Mouse (Mus musculus) midbrain, embryonic 15.5 days (tissue): ENCODE measurements around the gene 1700013H16Rik. TPM values are rescaled to one million over a fixed set of nuclear protein-coding genes. Genes with fewer than 3 reads are reported as not detected.

Experiments used
- ATAC-seq: fragments of 200-750 bp; cut with Nextera tagmentation; replicated peaks from 2 replicates; pipeline ENCODE4 v1.8.0; 2017; ENCODE audit warnings: moderate TSS enrichment
- H3K27ac ChIP-seq: fragments of 300-500 bp; sonication (generic); 2 replicates; pipeline ENCODE4 v1.5.1; 2015; ENCODE audit warnings: mild to moderate bottlenecking, inconsistent platforms
- H3K27me3 ChIP-seq: fragments of 300-500 bp; sonication (generic); replicated peaks from 2 replicates; pipeline ENCODE4 v1.6.1; 2015; ENCODE audit warnings: inconsistent platforms
- H3K36me3 ChIP-seq: fragments of 300-500 bp; sonication (generic); replicated peaks from 2 replicates; pipeline ENCODE4 v1.6.1; 2015; ENCODE audit warnings: inconsistent platforms
- H3K4me1 ChIP-seq: fragments of 300-500 bp; sonication (generic); 2 replicates; pipeline ENCODE4 v1.6.1; 2015; ENCODE audit warnings: inconsistent platforms
- H3K4me2 ChIP-seq: fragments of 300-500 bp; sonication (generic); 2 replicates; pipeline ENCODE4 v1.6.1; 2015; ENCODE audit warnings: inconsistent platforms, mild to moderate bottlenecking, moderate library complexity
- H3K4me3 ChIP-seq: fragments of 300-500 bp; sonication (generic); 2 replicates; pipeline ENCODE4 v1.5.1; 2015; ENCODE audit warnings: mild to moderate bottlenecking, inconsistent platforms
- H3K9ac ChIP-seq: fragments of 300-500 bp; sonication (generic); 2 replicates; pipeline ENCODE4 v1.6.1; 2015; ENCODE audit warnings: mild to moderate bottlenecking, inconsistent platforms
- H3K9me3 ChIP-seq: fragments of 300-500 bp; sonication (generic); 2 replicates; pipeline ENCODE4 v1.6.1; 2016; ENCODE audit warnings: inconsistent platforms
- WGBS: fragments of 180-500 bp; shearing (Covaris S2); methylation state at CpG from one replicate; pipeline ENCODE4 v1.1.7; 2015; ENCODE audit warnings: mixed read lengths; 5-methylcytosine and 5-hydroxymethylcytosine counted together
- polyA plus RNA-seq: library from polyadenylated mRNA; unstranded; fragments of >200 nt; fragmentation: Nextera tagmentation; extraction: Ambion mirVana; gene quantifications from 2 replicates; pipeline ENCODE4 v1.2.1, GENCODE M21; 2015

The 1700013H16Rik gene
- polyA plus RNA-seq, 1 experiment from 2014 or later, result not detected

- Histone ChIP-seq H3K27me3 (no peaks in the 10 kb centered on the region), H3K4me1 (no peaks in the 10 kb centered on the region), H3K27ac (no peak overlapping the region), H3K9me3 (no peaks in the 10 kb centered on the region), H3K4me3 (no peak overlapping the region), H3K4me2 (no peak overlapping the region), H3K9ac (no peak overlapping the region), H3K36me3 (no peaks in the 10 kb centered on the region)
- ATAC-seq, result no peak
- 83% methylated on average over 2 of the region's 2 CpGs for WGBS
Observed at GRCm38 (mm10) chrX:53693141-53693540, 64.5 kb downstream of the 1700013H16Rik start.

Other genes starting within 250 kb of the 1700013H16Rik start
- gene Rtl8c, start 149.8 kb downstream of the 1700013H16Rik start, polyA plus RNA-seq, result 221 and 226 TPM in 2 replicates
- 0.70 TPM in 1 of 2 replicates, not detected in the other for gene Gm14597, start 148.9 kb downstream of the 1700013H16Rik start, polyA plus RNA-seq
- gene Rtl8a, start 114.1 kb downstream of the 1700013H16Rik start, polyA plus RNA-seq, result 231 and 240 TPM in 2 replicates
- 192 and 194 TPM in 2 replicates for gene Rtl8b, start 87.4 kb downstream of the 1700013H16Rik start, polyA plus RNA-seq
- 0.23 and 0.32 TPM in 2 replicates for gene 4930502E18Rik, start 33.0 kb downstream of the 1700013H16Rik start, polyA plus RNA-seq
- gene Zfp36l3, start 18.6 kb upstream of the 1700013H16Rik start, polyA plus RNA-seq, result not detected in 2 replicates
- 1.8 and 1.9 TPM in 2 replicates for gene Xlr, start 39.9 kb upstream of the 1700013H16Rik start, polyA plus RNA-seq